Mouse (Mus musculus) liver, adult 2 months (tissue): ENCODE results near the gene Cops7a. TPM values are rescaled to one million over a fixed set of nuclear protein-coding genes. Genes with fewer than 3 reads are reported as not detected.
A peak's percentile ranks its signal among the peaks of the same experiment; 100 is the strongest.

ENCODE experiments used
- DNase-seq: peaks from one replicate; pipeline ENCODE4 v3.0.0-alpha.2; 2011; ENCODE audit warnings: low read depth, low spot score; ENCODE audit errors: extremely low read depth
- H3K27ac ChIP-seq: fragments of 200-500 bp; replicated peaks from 2 replicates; pipeline ENCODE4 v1.5.1; 2012; ENCODE audit warnings: low read depth, mild to moderate bottlenecking, control low read depth, inconsistent platforms, low read length; ENCODE audit not compliant: insufficient read depth
- H3K27me3 ChIP-seq: fragments of 200-500 bp; 2 replicates; pipeline ENCODE4 v1.6.1; 2012; ENCODE audit warnings: mild to moderate bottlenecking, moderate library complexity, low read length, inconsistent platforms; ENCODE audit not compliant: control insufficient read depth, insufficient read depth
- H3K36me3 ChIP-seq: fragments of 200-500 bp; 2 replicates; pipeline ENCODE4 v1.6.1; 2012; ENCODE audit warnings: low read length, inconsistent platforms; ENCODE audit not compliant: control insufficient read depth, insufficient read depth
- H3K4me1 ChIP-seq: fragments of 200-500 bp; 2 replicates; pipeline ENCODE4 v1.6.1; 2011; ENCODE audit warnings: low read length; ENCODE audit not compliant: control insufficient read depth, insufficient read depth
- H3K4me3 ChIP-seq: fragments of 200-500 bp; 2 replicates; pipeline ENCODE4 v1.5.1; 2011; ENCODE audit warnings: low read depth, mild to moderate bottlenecking, control low read depth, low read length, moderate library complexity; ENCODE audit not compliant: insufficient read depth
- H3K79me2 ChIP-seq: fragments of 200-500 bp; 2 replicates; pipeline ENCODE4 v1.6.1; 2012; ENCODE audit warnings: inconsistent platforms, mild to moderate bottlenecking, low read length, moderate library complexity; ENCODE audit not compliant: control insufficient read depth, insufficient read depth
- H3K9ac ChIP-seq: fragments of 200-500 bp; 2 replicates; pipeline ENCODE4 v1.6.1; 2012; ENCODE audit warnings: low read depth, mild to moderate bottlenecking, control low read depth, inconsistent platforms, low read length
- CTCF ChIP-seq: fragments of 200-500 bp; IDR thresholded peaks from 2 replicates; pipeline ENCODE4 v1.5.1; 2011; ENCODE audit warnings: low read depth, low read length, control low read depth
- POLR2A ChIP-seq: fragments of 200-500 bp; IDR thresholded peaks from 2 replicates; pipeline ENCODE4 v1.6.1; 2011; ENCODE audit warnings: low read length, control low read depth; ENCODE audit not compliant: insufficient read depth; ENCODE audit errors: extremely low read depth
- WGBS: fragments of 180-500 bp; shearing (Covaris S2); methylation state at CpG from one replicate; pipeline ENCODE4 v1.1.7; 2018; 5-methylcytosine and 5-hydroxymethylcytosine counted together
- polyA plus RNA-seq: library from polyadenylated mRNA; depleted of rRNA; stranded (reverse); fragments of >200 nt; gene quantifications from 2 replicates; pipeline ENCODE4 v1.2.3, GENCODE M21; 2012
- total RNA-seq: library from RNA; depleted of rRNA; stranded (reverse); fragments of >200 nt; gene quantifications from 2 replicates; pipeline ENCODE4 v1.2.3, GENCODE M21; 2014

The Cops7a gene
- total and polyA plus RNA-seq, 2 experiments, result 35.8 to 170 TPM

DNA sequence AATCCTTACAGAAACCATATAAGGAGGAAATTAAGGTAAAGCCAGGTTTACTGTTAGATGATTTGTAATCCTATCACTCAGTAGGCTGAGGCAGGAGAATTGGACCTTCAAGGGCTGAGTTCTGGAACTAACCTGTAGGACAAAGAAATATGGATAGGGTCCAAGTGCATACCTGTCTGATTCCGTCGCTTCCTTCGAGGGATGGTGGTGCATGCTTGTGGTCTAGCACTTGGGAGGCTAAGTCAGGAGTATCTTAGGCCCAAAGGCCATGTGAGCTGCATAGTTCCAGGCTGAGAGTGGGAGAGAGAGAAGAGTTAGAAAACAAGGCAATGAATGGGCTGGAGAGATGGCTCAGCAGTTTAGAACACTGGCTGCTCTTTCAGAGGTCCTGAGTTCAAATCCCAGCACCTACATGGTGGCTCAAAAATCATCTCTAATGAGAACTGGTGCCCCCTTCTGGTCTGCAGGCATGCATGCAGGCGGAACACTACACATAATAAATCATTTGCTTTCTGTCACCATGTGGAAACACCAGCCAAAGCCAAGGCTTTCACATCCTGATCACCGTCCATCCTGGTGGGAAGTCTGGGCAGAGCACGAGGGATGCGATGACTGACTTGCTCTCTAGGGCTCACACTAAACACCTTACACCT is 1.3 kb upstream of the Cops7a start:
- Histone ChIP-seq H3K27me3 (0 out of 2 replicates have a peak, but pooled peaks cover 2% of the 10 kb centered on the region), H3K79me2 (peaks cover 3% of the 10 kb centered on the region; the same call in 1 of the 2 replicates), H3K36me3 (peaks cover 3% of the 10 kb centered on the region; the same call in 1 of the 2 replicates), H3K27ac (no peak overlapping the region), H3K9ac (no peak overlapping the region), H3K4me1 (peaks cover 10% of the 10 kb centered on the region), H3K4me3 (no peak overlapping the region)
- 91% methylated on average over 7 of the region's 7 CpGs for WGBS
- TF ChIP-seq CTCF (peak; percentile 47; the same call in 1 of the 2 replicates), POLR2A (no peak)
- no peak for DNase-seq

GRCm38 (mm10) chr6:124965747-124966146 is 409 bp upstream of the Cops7a start:
- WGBS, result 4% methylated on average over 15 of the region's 15 CpGs
- Histone ChIP-seq H3K27ac (peak overlapping the region; percentile 46), H3K27me3 (no peaks in the 10 kb centered on the region), H3K4me1 (peaks cover 10% of the 10 kb centered on the region), H3K9ac (peak overlapping the region; percentile 79), H3K79me2 (peaks cover 3% of the 10 kb centered on the region; the same call in 1 of the 2 replicates), H3K4me3 (peak overlapping the region; percentile 79), H3K36me3 (peaks cover 3% of the 10 kb centered on the region; the same call in 1 of the 2 replicates)
- TF ChIP-seq CTCF, result no peak
- no peak for TF ChIP-seq POLR2A
- DNase-seq, result no peak

- H3K79me2 ChIP-seq, result peaks cover 3% of the 10 kb centered on the region; the same call in 1 of the 2 replicates
- peak overlapping the region; percentile 82 for H3K9ac ChIP-seq
- peaks cover 4% of the 10 kb centered on the region; the same call in 1 of the 2 replicates for H3K36me3 ChIP-seq
- H3K27ac ChIP-seq, result peak overlapping the region; percentile 78
- WGBS, result 22% methylated on average over 16 of the region's 16 CpGs
- H3K27me3 ChIP-seq, result no peaks in the 10 kb centered on the region
- H3K4me3 ChIP-seq, result peak overlapping the region; percentile 79
- H3K4me1 ChIP-seq, result peaks cover 10% of the 10 kb centered on the region
- TF ChIP-seq POLR2A (0 out of 2 replicates have a peak, but pooled peaks have one; percentile 4), CTCF (no peak)
- no peak for DNase-seq
Measured at GRCm38 (mm10) chr6:124964638-124965037, 700 bp downstream of the Cops7a start.

DNA sequence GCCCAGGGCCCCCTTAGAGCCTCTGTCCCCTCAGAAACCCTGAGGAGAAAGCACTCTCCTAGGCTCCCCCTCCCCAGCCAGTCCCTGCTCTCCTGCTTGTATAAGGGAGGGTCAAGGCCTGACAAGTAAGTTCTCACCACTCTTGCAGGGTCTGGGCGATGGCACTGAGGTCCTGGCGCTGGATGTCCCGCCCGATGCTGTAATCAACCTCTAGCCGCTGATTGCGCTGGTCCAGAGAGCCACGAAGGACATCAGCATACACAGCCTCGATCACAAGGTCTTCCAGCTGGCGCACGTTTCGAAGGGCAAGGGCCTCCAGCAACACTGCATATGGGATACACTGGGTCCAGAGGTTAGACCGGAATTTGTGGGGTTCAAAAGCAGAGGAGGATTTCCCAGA is 4.3 kb downstream of the Cops7a start:
- TF ChIP-seq POLR2A (no peak), CTCF (no peak)
- no peaks in the 10 kb centered on the region for H3K27me3 ChIP-seq
- H3K36me3 ChIP-seq, result peaks cover 22% of the 10 kb centered on the region
- H3K4me3 ChIP-seq, result no peak overlapping the region
- peaks cover 3% of the 10 kb centered on the region; the same call in 1 of the 2 replicates for H3K79me2 ChIP-seq
- no peak overlapping the region for H3K9ac ChIP-seq
- peaks cover 6% of the 10 kb centered on the region; the same call in 1 of the 2 replicates for H3K4me1 ChIP-seq
- no peak for DNase-seq
- H3K27ac ChIP-seq, result no peak overlapping the region
- 92% methylated on average over 12 of the region's 12 CpGs for WGBS

DNA sequence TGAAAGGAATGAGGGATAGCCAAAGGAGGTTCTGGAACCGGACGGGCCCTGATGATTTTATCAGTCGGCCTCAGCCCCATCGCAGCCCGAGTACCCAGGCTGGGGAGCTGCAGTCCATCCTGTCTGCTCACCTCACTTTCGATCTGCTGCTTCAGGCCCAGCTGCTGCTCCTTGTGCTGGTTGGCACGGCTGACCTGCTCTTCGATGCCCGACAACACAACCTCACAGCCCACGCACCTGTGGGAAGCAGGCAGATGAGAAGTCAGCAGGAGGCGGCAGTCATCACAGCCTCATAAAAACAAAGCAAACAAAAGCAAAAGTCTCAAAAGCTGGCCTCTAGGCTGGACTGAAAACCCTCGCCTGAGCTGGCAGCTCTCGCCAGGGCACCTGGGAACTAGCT is 5.4 kb downstream of the Cops7a start:
- 95% methylated on average over 13 of the region's 13 CpGs for WGBS
- Histone ChIP-seq H3K27me3 (no peaks in the 10 kb centered on the region), H3K9ac (no peak overlapping the region), H3K36me3 (peaks cover 22% of the 10 kb centered on the region), H3K79me2 (peaks cover 2% of the 10 kb centered on the region; the same call in 1 of the 2 replicates), H3K27ac (no peak overlapping the region), H3K4me1 (peaks cover 6% of the 10 kb centered on the region; the same call in 1 of the 2 replicates), H3K4me3 (no peak overlapping the region)
- no peak for DNase-seq
- TF ChIP-seq CTCF (no peak), POLR2A (no peak)

GRCm38 (mm10) chr6:124958127-124958526 is 7.2 kb downstream of the Cops7a start:
- H3K36me3 ChIP-seq, result peaks cover 22% of the 10 kb centered on the region
- 83% methylated on average over 3 of the region's 3 CpGs for WGBS

More at GRCm38 (mm10) chr6:124958127-124958526, 7.2 kb downstream of the Cops7a start:
- Histone ChIP-seq H3K27me3 (no peaks in the 10 kb centered on the region), H3K4me1 (no peaks in the 10 kb centered on the region), H3K27ac (no peak overlapping the region), H3K9ac (no peak overlapping the region), H3K4me3 (no peak overlapping the region), H3K79me2 (no peaks in the 10 kb centered on the region)
- TF ChIP-seq CTCF, result no peak
- no peak for TF ChIP-seq POLR2A
- no peak for DNase-seq
